Mouse (Mus musculus) forebrain, embryonic 14.5 days (tissue): ENCODE measurements around the gene Gm21885. TPM values are rescaled to one million over a fixed set of nuclear protein-coding genes. Genes with fewer than 3 reads are reported as not detected.

Source experiments
- ATAC-seq: fragments of 200-750 bp; cut with Nextera tagmentation; 2 replicates; pipeline ENCODE4 v1.8.0; 2017; ENCODE audit warnings: mild to moderate bottlenecking, moderate library complexity
- DNase-seq: peaks from one replicate; pipeline ENCODE4 v3.0.0-alpha.2; 2015; ENCODE audit warnings: low spot score
- H3K27ac ChIP-seq: fragments of 300-500 bp; sonication (generic); 2 replicates; pipeline ENCODE4 v1.5.1; 2014; ENCODE audit warnings: low read depth, mild to moderate bottlenecking, control low read depth, low read length, moderate library complexity
- H3K27me3 ChIP-seq: fragments of 300-500 bp; sonication (generic); replicated peaks from 2 replicates; pipeline ENCODE4 v1.6.1; 2014; ENCODE audit warnings: low read length, control low read depth, mixed read lengths; ENCODE audit not compliant: control insufficient read depth, insufficient read depth
- H3K36me3 ChIP-seq: fragments of 300-500 bp; sonication (generic); 2 replicates; pipeline ENCODE4 v1.6.1; 2014; ENCODE audit warnings: low read length, control low read depth; ENCODE audit not compliant: control insufficient read depth, insufficient read depth
- H3K4me1 ChIP-seq: fragments of 300-500 bp; sonication (generic); 2 replicates; pipeline ENCODE4 v1.6.1; 2014; ENCODE audit warnings: antibody characterized with exemption, low read length, control low read depth; ENCODE audit not compliant: control insufficient read depth, insufficient read depth
- H3K4me2 ChIP-seq: fragments of 300-500 bp; sonication (generic); 2 replicates; pipeline ENCODE4 v1.6.1; 2014; ENCODE audit warnings: mild to moderate bottlenecking, control low read depth, low read length
- H3K4me3 ChIP-seq: fragments of 300-500 bp; sonication (generic); 2 replicates; pipeline ENCODE4 v1.5.1; 2014; ENCODE audit warnings: low read depth, low read length, control low read depth
- H3K9ac ChIP-seq: fragments of 300-500 bp; sonication (generic); 2 replicates; pipeline ENCODE4 v1.6.1; 2014; ENCODE audit warnings: mild to moderate bottlenecking, low read length, control low read depth, moderate library complexity
- H3K9me3 ChIP-seq: fragments of 300-500 bp; sonication (generic); replicated peaks from 2 replicates; pipeline ENCODE4 v1.6.1; 2016; ENCODE audit warnings: low read length, control low read depth, mixed read lengths; ENCODE audit not compliant: control insufficient read depth
- WGBS: fragments of 180-500 bp; shearing (Covaris S2); extraction: QIAGEN DNeasy Blood & Tissue Kit; methylation state at CpG from one replicate; pipeline ENCODE4 v1.1.7; 2014; 5-methylcytosine and 5-hydroxymethylcytosine counted together
- polyA plus RNA-seq: library from polyadenylated mRNA; unstranded; fragments of >200 nt; fragmentation: Nextera tagmentation; extraction: Ambion mirVana; gene quantifications from 2 replicates; pipeline ENCODE4 v1.2.1, GENCODE M21; 2014

Gene Gm21885
- polyA plus RNA-seq, 1 experiment from 2014 or later: not detected

DNA sequence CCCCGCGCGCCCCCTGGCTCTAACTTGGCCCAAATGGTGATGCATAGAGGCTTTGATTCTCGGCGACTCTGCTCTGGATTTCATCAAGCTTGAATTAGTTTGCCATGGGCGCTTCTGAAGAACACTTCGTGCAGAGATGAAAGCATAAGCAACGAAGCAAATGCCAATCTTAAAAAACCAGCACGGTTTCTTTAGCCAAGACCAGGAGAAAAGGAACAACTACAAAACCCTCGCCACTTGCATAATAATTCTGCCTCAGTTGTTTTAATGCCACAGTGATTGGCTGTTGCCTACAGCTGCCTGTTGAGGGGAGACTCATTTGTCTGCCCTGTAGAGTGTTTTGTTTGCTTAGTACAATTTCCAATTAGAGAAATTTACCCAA, 47.0 kb downstream of the Gm21885 start:
- H3K27ac ChIP-seq: peak overlapping the region; percentile 100
- no peaks in the 10 kb centered on the region for H3K27me3 ChIP-seq
- DNase-seq (peak; percentile 88), ATAC-seq (peak; percentile 22)
- peak overlapping the region; percentile 89 for H3K9ac ChIP-seq
- no peaks in the 10 kb centered on the region for H3K9me3 ChIP-seq
- peak overlapping the region; percentile 76 for H3K4me2 ChIP-seq
- under 1% methylated on average over 10 of the region's 10 CpGs for WGBS
- H3K36me3 ChIP-seq: 0 out of 2 replicates have a peak, but pooled peaks cover 7% of the 10 kb centered on the region
- H3K4me1 ChIP-seq: peaks cover 23% of the 10 kb centered on the region
- H3K4me3 ChIP-seq: peak overlapping the region; percentile 64

DNA sequence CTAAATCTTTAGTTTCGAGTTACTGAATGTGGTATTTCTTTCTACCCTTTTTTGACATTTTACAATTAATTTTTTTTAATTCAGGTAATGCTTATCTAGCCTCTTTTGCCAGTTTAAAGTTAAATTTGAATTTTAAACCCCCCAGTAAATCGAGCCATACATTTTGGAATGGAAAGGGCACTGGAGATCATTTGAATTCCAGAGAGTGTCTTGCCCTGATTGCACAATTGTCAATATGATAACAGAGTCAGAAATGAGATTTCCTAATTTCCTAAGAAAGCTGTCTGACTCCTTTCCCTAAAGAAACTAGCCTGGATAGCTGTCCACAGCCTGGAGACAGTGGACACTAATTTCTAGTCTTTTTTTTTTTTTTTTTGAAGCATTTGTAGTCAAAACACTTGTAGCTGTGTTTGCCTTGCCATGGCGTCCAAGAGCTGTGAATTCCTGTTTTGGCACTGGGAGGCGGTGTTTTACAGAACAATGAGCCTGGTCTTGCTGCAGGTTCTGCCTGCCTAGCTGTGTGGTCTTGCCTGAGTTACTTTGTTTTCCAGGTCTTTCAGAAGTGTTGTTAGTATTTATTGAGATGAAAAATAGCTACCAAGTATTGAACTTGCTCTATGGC, 47.7 kb downstream of the Gm21885 start:
- Histone ChIP-seq H3K9ac (no peak overlapping the region), H3K27me3 (no peaks in the 10 kb centered on the region), H3K4me2 (peak overlapping the region; percentile 76), H3K36me3 (peaks cover 12% of the 10 kb centered on the region), H3K9me3 (no peaks in the 10 kb centered on the region), H3K27ac (0 out of 2 replicates have a peak overlapping the region, but pooled peaks have one; percentile 36), H3K4me1 (peaks cover 23% of the 10 kb centered on the region), H3K4me3 (peak overlapping the region; percentile 64)
- DNase-seq: peak; percentile 83
- no peak for ATAC-seq
- WGBS: 32% methylated on average over 4 of the region's 4 CpGs

- ATAC-seq: no peak
- Histone ChIP-seq H3K4me1 (peaks cover 23% of the 10 kb centered on the region), H3K9ac (no peak overlapping the region), H3K4me3 (no peak overlapping the region), H3K36me3 (peaks cover 17% of the 10 kb centered on the region), H3K9me3 (no peaks in the 10 kb centered on the region), H3K27ac (no peak overlapping the region), H3K27me3 (no peaks in the 10 kb centered on the region), H3K4me2 (no peak overlapping the region)
- 98% methylated on average over 3 of the region's 3 CpGs for WGBS
- DNase-seq: no peak
Observed at GRCm38 (mm10) chr11:94330211-94330610, 48.5 kb downstream of the Gm21885 start.

- H3K27ac ChIP-seq: no peak overlapping the region
- peaks cover 16% of the 10 kb centered on the region; the same call in 1 of the 2 replicates for H3K4me1 ChIP-seq
- H3K27me3 ChIP-seq: no peaks in the 10 kb centered on the region
- WGBS: 92% methylated on average over 6 of the region's 6 CpGs
- no peak overlapping the region for H3K4me2 ChIP-seq
- no peak overlapping the region for H3K9ac ChIP-seq
- DNase-seq (no peak), ATAC-seq (no peak)
- H3K36me3 ChIP-seq: peaks cover 36% of the 10 kb centered on the region
- H3K9me3 ChIP-seq: no peaks in the 10 kb centered on the region
- H3K4me3 ChIP-seq: no peak overlapping the region
Observed at GRCm38 (mm10) chr11:94332726-94333125, 51.1 kb downstream of the Gm21885 start.

DNA sequence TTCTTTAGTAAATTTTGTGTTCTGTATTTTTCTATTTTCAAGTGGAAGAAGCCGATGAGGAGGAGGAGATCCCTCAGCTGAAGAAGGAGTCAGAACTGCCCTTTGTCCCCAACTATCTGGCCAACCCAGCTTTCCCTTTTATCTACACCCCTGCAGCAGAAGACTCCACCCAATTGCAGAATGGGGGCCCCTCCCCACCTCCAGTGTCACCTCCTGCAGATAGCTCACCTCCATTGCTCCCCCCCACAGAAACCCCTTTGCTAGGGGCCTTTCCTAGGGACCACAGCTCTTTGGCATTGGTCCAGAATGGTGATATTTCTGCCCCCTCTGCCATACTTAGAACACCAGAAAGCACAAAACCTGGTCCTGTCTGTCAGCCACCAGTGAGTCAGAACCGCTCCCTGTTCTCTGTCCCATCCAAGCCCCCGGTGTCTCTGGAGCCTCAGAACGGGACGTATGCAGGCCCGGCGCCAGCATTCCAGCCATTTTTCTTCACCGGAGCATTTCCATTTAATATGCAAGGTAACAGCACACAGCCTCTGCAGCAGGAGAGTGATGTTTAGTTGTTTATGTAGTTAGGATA, 52.8 kb downstream of the Gm21885 start:
- H3K4me2 ChIP-seq: no peak overlapping the region
- H3K4me3 ChIP-seq: no peak overlapping the region
- no peak for ATAC-seq
- H3K27me3 ChIP-seq: no peaks in the 10 kb centered on the region
- H3K36me3 ChIP-seq: peaks cover 53% of the 10 kb centered on the region
- no peak overlapping the region for H3K27ac ChIP-seq
- no peaks in the 10 kb centered on the region for H3K9me3 ChIP-seq
- H3K9ac ChIP-seq: no peak overlapping the region
- peaks cover 13% of the 10 kb centered on the region; the same call in 1 of the 2 replicates for H3K4me1 ChIP-seq
- WGBS: 82% methylated on average over 8 of the region's 8 CpGs
- no peak for DNase-seq

Other genes with a start within 250 kb of the Gm21885 start
- gene Tob1, start 70.4 kb upstream of the Gm21885 start, polyA plus RNA-seq: 32.4 and 37.5 TPM in 2 replicates
- gene Wfikkn2, start 35.9 kb upstream of the Gm21885 start, polyA plus RNA-seq: 3.7 and 4.2 TPM in 2 replicates
- gene Luc7l3, start 40.1 kb downstream of the Gm21885 start, polyA plus RNA-seq: 89.6 and 104 TPM in 2 replicates
- 10.2 and 10.3 TPM in 2 replicates for gene Ankrd40, start 46.1 kb downstream of the Gm21885 start, polyA plus RNA-seq
- gene Abcc3, start 111.1 kb downstream of the Gm21885 start, polyA plus RNA-seq: 0.27 and 1.7 TPM in 2 replicates
- 7.0 and 7.1 TPM in 2 replicates for gene Cacna1g, start 192.3 kb downstream of the Gm21885 start, polyA plus RNA-seq
- gene Spata20, start 204.3 kb downstream of the Gm21885 start, polyA plus RNA-seq: 0.43 and 0.67 TPM in 2 replicates
- gene Epn3, start 218.1 kb downstream of the Gm21885 start, polyA plus RNA-seq: 0.30 and 0.41 TPM in 2 replicates
- 1.8 and 2.1 TPM in 2 replicates for gene Mycbpap, start 239.9 kb downstream of the Gm21885 start, polyA plus RNA-seq